Mouse (Mus musculus): Measurements from ENCODE around the gene Epha3. TPM values are rescaled to one million over a fixed set of nuclear protein-coding genes. Genes with fewer than 3 reads are reported as not detected.
A peak's percentile ranks its signal among the peaks of the same experiment; 100 is the strongest.

The Epha3 gene
- total RNA-seq (2021): 2.9 TPM in 2 replicates
- long read RNA-seq, experiment 1: 0 reads
- long read RNA-seq, experiment 2, full-length matches to known transcripts: 1 of 2 reads
- long read RNA-seq, experiment 2, partial matches to known transcripts: 1 of 2 reads
- long read RNA-seq, experiment 2, other reads (novel, unspliced or antisense): 0 of 2 reads

DNA sequence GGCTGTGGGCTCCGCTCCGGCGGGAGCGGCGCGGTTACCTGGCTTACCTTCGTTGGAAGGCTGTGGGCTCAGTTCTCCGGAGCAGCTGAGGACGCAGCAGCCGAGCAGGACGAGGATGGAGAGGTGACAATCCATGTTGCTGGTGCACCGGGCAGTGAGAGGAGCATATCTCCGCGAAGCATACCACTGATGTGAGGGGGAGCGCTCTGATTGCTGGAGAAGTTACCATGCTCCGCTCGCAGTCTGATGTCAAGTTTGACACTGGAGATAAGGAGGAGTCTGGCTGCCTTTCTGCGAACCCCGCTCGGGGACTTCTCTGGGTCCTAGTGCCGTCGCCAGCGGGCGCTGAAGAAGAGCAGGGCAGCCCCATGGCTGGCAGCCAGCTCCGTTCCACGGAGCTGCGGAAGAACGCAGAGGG is at the start of gene Epha3:
Epha3 (minus strand) TSS at position 263 of the 418 bp plus-strand sequence.
- peak; percentile 76 for DNase-seq

DNA sequence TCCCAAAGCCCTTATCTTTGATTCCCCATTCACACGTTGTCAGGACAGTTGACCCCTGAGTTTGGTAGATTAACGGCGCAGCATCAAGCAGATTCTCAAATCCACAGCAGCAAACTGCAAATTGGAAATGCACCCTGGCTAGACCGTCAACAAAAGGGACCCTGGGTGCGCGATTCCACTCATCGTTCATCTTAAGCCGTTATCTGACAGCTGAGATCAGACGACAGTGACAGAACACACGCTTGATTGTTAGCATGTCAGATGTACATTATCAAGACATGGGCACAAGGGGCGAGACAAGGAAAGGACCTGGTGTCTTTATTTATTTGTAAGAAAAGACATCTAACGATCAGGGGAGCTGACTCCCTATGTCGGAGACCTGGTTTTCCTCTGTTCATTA is 39.5 kb upstream of the Epha3 start:
- no peak for DNase-seq

DNA sequence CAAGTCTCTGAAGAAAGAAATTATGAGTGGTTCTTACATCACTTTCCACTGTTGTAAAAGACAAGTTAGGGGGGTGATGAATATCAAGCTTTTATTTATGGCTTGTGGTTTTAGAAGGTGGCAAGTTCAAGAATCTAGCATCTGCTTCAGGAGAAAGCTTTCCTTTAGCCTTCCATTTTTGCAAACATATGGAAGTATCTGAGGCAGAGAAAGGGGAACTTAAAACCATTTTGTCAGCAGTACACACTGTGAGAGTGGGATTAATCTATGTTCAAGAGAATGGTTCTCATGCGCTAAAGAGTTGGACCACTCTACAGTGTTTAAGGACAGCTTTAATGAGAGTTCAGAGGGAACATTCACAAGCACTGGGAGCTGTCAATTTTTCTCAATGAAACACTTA is 17.2 kb upstream of the Epha3 start:
- DNase-seq: no peak

DNA sequence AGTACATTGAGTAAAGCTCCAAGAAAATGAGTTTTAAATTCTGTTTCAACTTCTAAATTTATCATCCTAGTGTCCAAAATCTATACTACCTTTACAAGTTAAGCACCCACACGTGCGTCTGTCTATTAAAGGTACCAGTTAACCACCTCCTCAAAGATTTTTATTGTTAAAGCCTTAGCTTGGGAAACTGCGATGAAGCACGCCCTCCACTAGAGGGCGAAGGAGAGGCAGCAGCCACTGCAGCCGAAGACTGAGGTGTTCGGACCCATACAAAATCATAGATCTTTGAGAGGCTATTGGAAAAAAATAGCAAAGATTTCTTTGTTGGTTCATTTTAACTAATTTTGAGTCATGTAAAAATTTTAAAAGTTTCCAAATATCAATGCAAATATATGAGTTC is 8.3 kb upstream of the Epha3 start:
- DNase-seq: peak; percentile 53

DNA sequence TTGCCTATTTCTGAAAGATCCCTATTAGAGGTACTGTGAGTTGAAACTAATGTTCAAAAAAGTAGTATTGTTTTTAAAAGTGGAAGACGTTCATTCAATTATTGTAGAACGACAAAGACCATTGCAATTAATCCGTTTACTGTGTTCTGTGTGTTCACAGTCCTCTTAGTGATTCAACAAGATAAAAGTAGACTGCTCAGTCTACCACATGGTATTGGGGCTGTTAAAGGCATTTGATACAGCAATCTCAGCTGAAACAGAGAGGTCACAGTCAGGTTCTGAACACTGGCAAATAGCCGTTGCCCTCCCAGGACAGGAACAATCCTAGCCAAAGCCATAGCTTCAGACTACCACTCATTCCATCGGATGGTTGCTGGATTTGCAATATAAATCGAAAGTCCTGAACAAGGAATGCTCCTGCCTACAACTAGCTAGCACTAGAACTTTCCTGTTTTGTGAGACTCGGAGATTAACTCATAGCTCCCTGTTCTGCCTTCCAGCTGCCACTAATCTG is 545 bp upstream of the Epha3 start:
- DNase-seq: no peak

DNA sequence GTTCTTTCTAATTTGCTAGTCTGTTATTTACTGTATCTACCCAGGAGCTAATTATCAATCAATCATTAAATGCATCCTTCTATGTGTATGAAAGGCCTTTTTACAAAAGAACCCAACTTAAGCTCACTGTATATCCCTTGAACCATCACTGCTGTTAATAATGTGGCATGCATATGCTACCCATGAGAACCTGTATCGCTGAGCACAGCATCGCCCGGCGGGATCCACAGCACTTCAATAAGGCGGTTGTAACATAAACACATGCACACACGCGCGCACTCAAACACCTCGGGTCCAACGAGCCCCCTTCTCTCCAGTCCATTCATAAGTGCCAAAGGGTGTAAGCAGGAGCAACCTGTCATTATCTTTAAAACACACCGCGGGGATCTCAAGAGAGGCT is 794 bp downstream of the Epha3 start:
- no peak for DNase-seq

DNA sequence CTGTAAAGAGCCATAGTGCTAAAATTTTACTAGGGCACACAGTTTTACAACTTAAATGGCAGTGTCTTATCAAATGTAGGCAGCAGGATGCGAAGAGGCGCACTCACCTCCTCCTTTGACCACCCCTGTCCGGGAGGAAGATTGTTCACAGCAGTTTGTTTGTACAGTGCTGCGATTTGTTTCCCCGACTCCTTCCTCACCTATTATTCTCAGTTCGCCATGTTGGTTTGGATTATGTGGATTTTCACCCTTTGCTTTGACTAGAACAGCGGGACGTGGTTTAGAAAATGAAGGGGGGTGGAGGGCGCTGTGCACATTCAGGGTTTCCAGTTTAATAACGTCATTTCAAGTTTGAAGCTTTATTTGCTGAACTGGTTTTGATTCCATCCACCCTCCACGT is 6.4 kb downstream of the Epha3 start:
- DNase-seq: no peak

DNA sequence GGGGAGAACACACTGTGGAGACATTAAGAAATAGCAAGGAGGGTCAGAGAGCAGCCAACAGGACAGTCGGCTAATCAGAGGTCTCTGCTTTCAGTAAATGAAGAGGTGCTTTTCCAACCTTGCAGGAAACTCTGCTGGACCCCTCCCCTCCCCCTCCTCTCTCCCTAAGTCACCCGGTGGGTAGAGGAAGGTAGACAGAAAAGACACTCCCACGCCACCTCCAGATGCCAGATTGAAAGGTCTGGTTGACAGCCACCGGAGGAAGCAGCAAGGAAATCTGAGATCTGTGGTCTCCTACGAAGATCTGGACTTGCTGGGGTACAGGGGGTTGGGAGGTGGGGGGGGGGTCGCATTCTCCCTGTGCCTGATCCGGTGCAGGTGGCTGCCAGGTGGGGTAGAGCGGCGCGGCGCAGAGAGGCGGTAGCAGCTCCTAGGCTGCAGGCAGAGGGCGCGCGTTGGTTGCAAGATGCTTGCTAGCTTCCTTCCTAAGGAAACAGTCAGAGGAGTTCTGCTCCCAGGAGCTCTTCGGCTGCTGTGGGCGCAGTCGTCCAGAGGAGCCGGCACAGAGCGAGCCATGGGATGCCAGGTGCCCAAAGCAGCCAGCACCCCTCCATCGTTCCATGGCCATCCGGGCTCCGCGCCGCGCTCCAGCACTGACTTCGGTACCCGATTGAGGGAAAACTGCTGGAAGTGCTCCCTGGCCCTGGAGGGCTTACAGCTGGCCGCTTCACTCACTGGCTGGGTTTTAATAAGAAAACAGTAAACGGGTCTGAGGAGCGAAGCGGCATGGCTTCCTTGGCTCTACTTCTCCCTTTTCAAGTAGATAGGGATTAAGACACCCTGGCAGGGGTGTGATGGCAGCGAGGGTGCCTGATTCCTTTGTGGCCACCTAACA is 7.1 kb downstream of the Epha3 start:
- peak; percentile 69 for DNase-seq

DNA sequence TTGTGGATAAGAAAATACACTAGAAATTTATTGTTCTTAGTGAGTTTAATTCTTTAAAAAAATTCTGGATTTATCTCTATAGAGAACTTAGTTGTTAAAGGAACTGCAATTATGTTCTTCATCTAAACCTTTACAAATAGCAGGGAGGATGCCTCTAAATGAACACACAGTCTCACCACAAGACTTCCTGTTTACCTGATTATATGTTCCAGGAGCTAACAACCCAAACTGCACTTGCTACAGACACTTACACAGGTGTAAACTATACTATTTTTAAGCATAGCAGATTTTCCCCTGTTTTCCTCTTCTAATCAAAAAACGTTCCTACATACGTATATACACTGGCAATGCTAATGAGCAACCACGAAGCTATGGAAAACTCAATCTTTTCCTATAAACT is 13.7 kb downstream of the Epha3 start:
- DNase-seq: no peak

DNA sequence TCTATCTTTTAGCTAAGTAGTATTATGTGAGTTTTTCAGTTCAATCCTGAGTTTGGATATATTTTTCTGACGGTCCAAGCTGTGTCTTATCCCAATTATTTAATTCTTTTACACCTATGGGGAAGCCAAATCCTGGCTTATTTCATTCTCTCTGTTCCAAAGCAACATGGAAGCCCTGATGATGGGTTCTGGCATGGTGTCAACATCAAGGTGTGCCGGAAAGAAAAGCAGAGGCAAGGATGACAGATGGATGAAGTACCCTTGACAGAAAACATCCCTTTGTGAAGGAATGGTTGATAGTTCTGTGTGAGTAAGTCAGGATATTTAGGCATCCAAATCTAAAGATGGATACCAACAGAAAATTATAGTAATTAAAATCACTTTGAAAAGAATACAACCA is 21.1 kb downstream of the Epha3 start:
- no peak for DNase-seq

DNA sequence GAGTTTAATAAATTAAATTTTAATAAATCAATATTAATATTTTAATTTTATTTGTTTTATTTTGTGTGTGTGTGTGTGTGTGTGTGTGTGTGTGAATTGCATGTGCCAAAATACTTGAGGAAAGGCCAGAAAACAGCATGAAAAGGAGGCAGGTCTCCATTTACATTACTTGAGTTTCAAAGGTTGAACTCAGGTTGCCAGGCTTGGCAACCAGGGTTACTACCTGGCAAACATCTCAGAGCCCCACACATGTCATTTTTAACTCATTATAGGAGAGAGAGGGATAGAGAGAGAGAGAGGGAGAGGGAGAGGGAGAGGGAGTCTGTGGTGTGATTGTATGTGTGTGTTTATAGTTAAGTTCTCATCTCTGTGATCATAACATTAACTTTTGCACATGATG is 26.5 kb downstream of the Epha3 start:
- no peak for DNase-seq

DNA sequence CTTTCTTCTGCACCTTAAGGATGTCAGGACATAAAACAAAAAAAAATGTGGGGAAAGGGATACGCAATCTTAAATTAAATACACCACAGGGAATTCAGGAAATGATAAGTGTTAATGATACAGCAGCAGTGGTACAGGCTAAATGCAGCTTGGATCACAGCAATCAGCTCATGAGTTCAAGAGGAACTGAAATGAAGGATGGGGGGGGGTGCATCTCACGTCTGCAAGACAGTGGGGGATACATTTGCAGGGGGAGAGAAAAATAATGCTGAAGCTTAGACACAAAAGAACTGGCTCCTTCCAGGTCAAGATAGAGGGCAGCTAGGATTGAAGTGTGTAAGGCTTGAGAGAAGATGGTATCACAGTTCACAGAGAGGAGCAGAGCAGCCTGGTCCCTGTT is 42.8 kb downstream of the Epha3 start:
- no peak for DNase-seq

DNA sequence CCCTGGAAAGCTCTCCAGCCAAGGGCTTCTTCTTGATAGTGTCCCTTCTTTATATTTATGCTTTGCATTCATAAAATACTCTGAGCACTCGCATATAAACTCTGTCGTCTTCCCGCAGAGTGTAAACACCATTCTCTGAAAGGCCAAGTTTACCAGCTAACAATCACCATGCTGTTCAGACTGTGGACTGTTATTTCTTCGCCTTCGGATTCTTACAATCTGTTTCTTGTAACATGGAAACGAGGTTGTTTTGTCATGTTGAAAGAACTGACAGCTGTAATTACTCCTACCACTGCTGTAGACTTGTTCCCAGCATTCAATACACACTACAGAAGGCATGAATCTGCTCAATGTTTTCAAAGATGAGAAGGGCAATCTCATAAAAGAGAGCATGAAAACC is 46.4 kb downstream of the Epha3 start:
- DNase-seq: no peak

DNA sequence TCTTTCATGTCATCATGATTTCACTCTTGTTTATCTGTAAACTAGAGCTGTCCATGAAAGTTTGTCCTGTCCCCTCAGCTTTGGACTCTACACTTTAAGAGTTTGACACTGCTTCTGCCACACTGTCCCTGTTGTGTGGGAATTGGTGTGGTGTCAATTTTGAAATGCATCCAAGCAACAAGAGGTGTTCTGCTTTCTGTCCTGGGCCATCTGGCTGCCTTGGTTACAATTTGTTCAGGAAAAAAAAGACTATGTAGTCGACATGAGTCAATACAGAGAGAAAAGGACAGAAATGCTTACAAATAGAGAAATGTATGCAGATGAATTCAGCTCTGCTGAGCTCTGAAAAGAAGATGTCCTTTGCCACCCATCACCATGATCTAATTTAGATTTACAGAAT is 47.3 kb downstream of the Epha3 start:
- no peak for DNase-seq

DNA sequence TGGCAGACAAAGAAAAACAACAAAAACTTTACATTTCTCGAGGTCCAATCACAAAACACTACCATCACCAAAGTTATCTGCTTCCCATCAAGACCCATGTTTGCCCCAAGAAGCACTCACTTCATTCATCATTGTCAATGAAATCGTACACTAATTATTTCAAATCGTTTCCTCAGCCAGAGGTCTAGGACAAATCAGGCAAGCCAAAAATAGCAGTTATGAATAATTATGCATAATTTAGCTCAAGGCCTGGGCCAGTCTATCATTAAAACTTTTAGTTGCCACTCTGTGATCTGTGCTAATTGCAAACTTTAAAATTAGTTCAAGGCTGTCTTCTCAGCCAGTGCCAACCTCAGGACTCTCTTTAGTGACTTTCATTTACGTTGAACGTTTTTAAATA is 54.1 kb downstream of the Epha3 start:
- DNase-seq: no peak

DNA sequence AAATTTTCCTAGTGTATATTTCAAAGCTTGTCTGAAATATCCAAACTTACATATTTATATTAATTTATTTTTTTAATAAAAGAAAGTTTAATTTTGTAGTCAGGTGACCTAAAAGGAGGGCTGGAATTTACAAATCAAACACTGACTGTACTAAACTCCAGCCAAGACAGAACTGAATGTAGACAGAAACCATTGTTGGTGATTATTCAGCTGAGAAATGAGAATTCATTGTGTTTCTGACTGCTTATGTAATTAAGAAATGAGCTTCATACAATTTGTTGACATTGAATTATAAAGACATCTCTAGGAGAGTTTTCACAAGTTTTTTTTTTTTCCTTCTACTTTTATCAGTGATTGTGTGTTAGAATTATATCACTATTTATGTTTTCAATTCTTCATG is 55.0 kb downstream of the Epha3 start:
- no peak for DNase-seq

DNA sequence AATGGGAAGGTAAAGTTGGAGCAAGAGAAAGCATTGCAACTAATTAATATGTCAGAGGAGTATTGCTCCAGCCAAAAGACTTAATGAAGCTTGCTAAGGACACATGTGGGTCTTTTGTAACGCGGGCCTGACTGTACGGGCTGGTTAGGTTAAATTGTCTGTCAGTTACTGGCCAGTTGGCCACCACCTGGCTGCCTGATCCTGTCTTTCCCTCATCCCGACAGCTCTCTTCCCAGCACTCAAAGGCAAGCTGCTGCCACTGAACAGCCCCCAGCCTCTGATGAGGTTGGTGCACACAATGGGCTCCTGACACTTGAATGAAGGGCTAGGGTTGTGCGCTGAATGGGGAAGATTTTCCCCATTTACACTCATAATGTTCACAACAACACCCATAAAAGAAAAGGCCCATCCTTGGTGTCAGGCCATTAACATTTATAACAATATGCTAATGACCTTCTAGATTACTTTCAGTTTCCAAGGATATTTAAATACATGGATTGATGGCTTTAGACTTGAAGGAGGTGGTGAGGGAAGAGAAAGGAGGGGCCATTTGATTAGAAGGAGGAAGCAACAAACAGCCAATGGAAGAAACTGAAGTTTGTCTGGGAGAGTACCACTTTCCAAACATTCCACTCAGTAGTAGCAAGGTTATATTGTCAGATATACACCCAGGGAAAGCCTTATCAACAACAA is 57.4 kb downstream of the Epha3 start:
- no peak for DNase-seq

DNA sequence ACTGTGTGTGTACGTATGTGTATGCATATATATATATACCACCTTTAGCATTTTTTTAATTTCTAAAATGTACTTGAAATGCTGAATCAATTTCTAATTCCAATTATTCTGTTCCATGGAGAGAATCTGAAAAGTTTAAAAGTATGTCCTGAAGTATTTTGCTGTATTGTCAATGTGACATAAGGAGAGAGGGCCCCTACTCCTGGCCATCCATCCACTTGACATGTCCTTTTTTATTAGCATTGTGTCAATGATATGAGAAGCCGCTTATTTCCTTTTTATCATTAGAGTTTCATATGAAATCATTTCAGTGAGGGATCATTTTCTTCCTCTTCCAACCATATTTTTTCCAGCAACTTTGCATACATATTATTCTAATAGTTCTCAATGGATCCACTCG is 58.0 kb downstream of the Epha3 start:
- no peak for DNase-seq

DNA sequence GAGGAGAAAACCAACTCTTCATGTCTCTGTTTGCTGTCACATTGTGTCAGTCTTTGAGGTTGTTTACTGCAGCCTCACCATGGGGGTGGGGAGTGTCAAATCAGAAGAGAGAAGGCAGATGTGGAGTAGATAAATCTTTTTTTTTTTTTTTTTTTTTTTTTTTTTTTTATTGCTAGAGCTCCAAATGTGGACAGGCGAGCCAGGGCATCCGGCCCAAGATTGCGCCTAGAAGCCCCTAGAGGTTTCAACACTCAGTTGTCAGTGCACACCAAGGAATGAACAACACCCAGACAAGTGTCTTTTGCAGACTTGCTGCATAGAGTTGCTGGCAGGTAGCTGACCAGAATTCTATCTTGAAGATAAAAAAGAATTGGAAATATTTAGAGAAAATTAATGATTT is 62.5 kb downstream of the Epha3 start:
- no peak for DNase-seq

DNA sequence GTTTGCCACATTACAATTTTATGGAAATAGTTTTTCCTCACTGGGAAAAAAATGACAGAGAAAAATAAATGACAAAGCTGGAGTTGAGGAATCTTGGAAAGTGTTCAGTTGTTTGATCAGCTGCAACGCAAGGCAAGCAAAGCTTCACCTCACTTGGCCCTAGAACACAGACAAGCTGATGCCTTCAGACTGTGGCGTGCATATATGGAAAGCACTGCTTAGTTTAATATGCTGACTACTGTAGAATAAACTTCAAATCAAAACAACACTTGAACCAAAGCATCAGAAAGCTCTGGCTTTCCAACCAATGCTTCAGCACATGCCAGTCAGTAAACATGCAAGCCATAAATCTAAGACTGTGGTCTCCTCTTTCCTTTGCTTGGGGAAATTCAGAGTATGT is 65.6 kb downstream of the Epha3 start:
- no peak for DNase-seq

DNA sequence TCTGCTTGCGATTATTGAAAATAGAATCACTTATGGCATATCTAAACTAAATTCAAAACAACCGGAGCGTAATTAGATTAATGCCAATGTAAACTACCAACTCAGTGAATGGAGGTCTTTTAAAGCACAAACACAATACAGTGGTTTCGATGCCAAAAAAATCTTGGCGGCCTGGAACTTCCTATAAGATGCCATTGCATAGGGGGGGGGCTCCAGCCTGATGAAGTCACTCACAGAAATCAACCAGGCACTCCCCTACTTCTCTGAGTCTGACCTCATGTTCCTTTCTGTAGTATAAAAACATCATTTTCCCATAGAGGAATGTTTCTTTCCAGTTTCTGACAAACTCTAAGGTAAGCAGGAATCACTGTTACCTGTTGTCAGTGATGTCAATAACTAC is 69.7 kb downstream of the Epha3 start:
- no peak for DNase-seq

DNA sequence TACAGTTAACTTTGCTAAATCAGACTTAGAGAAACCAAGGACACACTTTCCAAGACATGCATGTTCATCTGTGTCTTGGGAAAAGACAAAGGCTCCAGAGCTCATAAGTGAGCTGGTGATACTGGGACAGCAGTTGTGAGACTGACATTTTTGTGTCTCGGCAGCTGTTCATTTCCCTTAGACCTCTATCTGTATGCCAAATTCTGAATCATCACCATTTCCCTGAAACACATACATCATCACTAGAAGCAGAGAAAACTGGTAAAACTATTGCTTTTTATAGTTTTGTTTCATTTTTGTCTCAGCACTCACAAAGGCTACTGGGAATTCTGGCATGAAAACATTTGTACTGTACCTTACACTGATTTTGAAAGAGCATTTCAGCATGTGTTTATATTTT is 70.2 kb downstream of the Epha3 start:
- no peak for DNase-seq

DNA sequence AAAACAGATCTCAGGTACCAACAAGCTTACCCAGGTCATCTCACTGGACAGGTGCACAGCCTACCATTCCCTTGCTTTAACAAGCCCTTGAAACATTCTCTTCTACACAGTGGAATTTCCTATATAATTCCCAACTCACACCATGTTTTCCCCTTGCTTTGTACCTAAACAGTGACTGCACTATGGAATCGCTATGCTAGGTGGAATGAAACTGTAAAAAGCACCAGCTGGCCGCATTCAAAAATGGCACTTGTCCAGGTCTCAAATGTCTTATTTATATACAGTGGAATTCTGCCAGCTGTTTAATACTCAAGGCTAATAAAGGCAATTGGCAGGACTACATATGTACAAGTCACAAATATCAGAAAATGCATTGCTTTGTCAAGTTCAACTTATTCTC is 71.9 kb downstream of the Epha3 start:
- DNase-seq: no peak
